ENCODE assay signal across 10 mouse cellular contexts in the genomic region with DNA sequence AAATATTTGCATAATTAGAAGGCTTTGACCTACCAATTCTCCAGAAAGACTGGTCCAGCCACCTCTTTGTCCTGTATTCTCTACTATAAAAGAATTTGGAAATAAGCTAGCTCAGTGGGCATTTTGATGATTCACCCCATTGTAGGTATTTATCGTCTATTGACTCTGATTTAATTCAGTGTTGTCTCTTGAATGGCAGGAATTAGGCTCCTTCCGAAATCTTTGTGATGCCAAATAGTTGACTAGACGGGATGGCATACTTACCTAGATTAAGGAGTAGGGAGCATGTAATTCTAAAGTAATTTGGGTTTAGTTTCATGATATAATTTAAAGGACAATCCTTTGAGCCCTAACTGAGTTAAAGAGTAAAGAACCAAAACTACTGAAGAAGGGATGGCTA. TPM values are rescaled to one million over a fixed set of nuclear protein-coding genes. Genes with fewer than 3 reads are reported as not detected.
DNase-seq lines count a peak whose midpoint lies in the region; ATAC-seq and TF ChIP-seq lines count a peak whose summit lies in the region.
"Had no signal": no experiment of that assay in that cellular context is flagged by ENCODE, and none has a peak within 500 bp of the region (broad histone marks: within the 10 kb centered on the region; RNA-seq: fewer than 3 reads in every experiment).

No protein-coding gene starts in this region.

- TF ChIP-seq CTCF in CH12.LX (conservative IDR thresholded peaks at IDR 0.05 in 1 of 2, IDR thresholded peaks at IDR 0.05 in 1 of 2; ENCODE audit: low read depth in 2 of 2, low read length in 2 of 2) = no peak
- no peak for TF ChIP-seq CTCF in liver, embryonic 14.5 days (IDR thresholded peaks at IDR 0.05; ENCODE audit: low read depth)

- in situ Hi-C loops in CH12.LX (cut with MboI; ENCODE audit: low pct_ligation_motif_present, low pct_unique_long_range_greater_than_20kb, low sequenced_read_pairs) = no loop called here

- H3K4me2 ChIP-seq in CH12.LX (ENCODE audit: insufficient read depth, low read depth, poor library complexity, severe bottlenecking) = peak overlapping the region; percentile 73
- peak overlapping the region; percentile 16; the same call in 1 of the 2 replicates for H3K4me2 ChIP-seq in forebrain, embryonic 15.5 days (replicated peaks)
- H3K4me2 ChIP-seq in liver, embryonic 14.5 days (ENCODE audit: low read depth) = peak overlapping the region; percentile 96

- no peak for TF ChIP-seq EP300 in CH12.LX (IDR thresholded peaks at IDR 0.05; ENCODE audit: low read length)
- TF ChIP-seq EP300 in liver, embryonic 14.5 days (IDR thresholded peaks at IDR 0.05; ENCODE audit: low read depth) = no peak

- peaks cover 59% of the 10 kb centered on the region for H3K4me1 ChIP-seq in heart, embryonic 10.5 days
- peaks cover 13 to 54% of the 10 kb centered on the region in 2 experiments for H3K4me1 ChIP-seq in CH12.LX (ENCODE audit: control insufficient read depth in 1 of 2, insufficient read depth in 2 of 2)
- peaks cover 25% of the 10 kb centered on the region for H3K4me1 ChIP-seq in forebrain, embryonic 15.5 days
- H3K4me1 ChIP-seq in liver, embryonic 14.5 days (replicated peaks; ENCODE audit: control insufficient read depth in 2 of 2, insufficient read depth in 2 of 2, low read length in 1 of 2) = peaks cover 34 to 35% of the 10 kb centered on the region in 2 experiments

- no peak for TF ChIP-seq POLR2A in CH12.LX (IDR thresholded peaks at IDR 0.05; ENCODE audit: low read depth, low read length)

- peaks cover 55% of the 10 kb centered on the region for H3K36me3 ChIP-seq in heart, embryonic 10.5 days
- peaks cover 30 to 56% of the 10 kb centered on the region in 2 experiments for H3K36me3 ChIP-seq in CH12.LX (replicated peaks in 1 of 2; ENCODE audit: control insufficient read depth in 1 of 2, insufficient read depth in 1 of 2, low read length in 1 of 2)
- H3K36me3 ChIP-seq in forebrain, embryonic 15.5 days = peaks cover 14% of the 10 kb centered on the region
- peaks cover 47% of the 10 kb centered on the region for H3K36me3 ChIP-seq in liver, embryonic 14.5 days (replicated peaks; ENCODE audit: control insufficient read depth, insufficient read depth, low read depth)

- peak overlapping the region; percentile 45; the same call in 1 of the 2 replicates for H3K9ac ChIP-seq in CH12.LX (ENCODE audit: insufficient read depth, low read depth)
- H3K9ac ChIP-seq in forebrain, embryonic 15.5 days (replicated peaks) = 0 out of 2 replicates have a peak overlapping the region, but pooled peaks have one; percentile 27
- H3K9ac ChIP-seq in liver, embryonic 14.5 days (replicated peaks) = peak overlapping the region; percentile 24; the same call in 1 of the 2 replicates

- dilution Hi-C loops in CH12.LX (cut with MboI; ENCODE audit: extremely low pct_ligation_motif_present, extremely low pct_unique_long_range_greater_than_20kb, low sequenced_read_pairs) = no loop called here

- H3K27me3 ChIP-seq in heart, embryonic 10.5 days (ENCODE audit: insufficient read depth, poor library complexity, severe bottlenecking) = 0 out of 2 replicates have a peak, but pooled peaks cover under 1% of the 10 kb centered on the region
- no peaks in the 10 kb centered on the region for H3K27me3 ChIP-seq in CH12.LX (replicated peaks)
- no peaks in the 10 kb centered on the region for H3K27me3 ChIP-seq in forebrain, embryonic 15.5 days
- no peaks in the 10 kb centered on the region for H3K27me3 ChIP-seq in liver, embryonic 14.5 days (ENCODE audit: control insufficient read depth, insufficient read depth, low read length)

- 84% methylated on average over 3 of the region's 3 CpGs for WGBS in heart, embryonic 10.5 days
- 45% methylated on average over 3 of the region's 3 CpGs for WGBS in forebrain, embryonic 15.5 days
- 65% methylated on average over 3 of the region's 3 CpGs for WGBS in liver, embryonic 14.5 days (ENCODE audit: insufficient replicate concordance)

- no peaks in the 10 kb centered on the region for H3K9me3 ChIP-seq in heart, embryonic 10.5 days
- no peaks in the 10 kb centered on the region for H3K9me3 ChIP-seq in CH12.LX (replicated peaks; ENCODE audit: low read length)
- no peaks in the 10 kb centered on the region for H3K9me3 ChIP-seq in forebrain, embryonic 15.5 days
- H3K9me3 ChIP-seq in liver, embryonic 14.5 days (ENCODE audit: control insufficient read depth, low read length) = no peaks in the 10 kb centered on the region

- 0 out of 2 replicates have a peak overlapping the region, but pooled peaks have one; percentile 10 for H3K27ac ChIP-seq in heart, embryonic 10.5 days
- H3K27ac ChIP-seq in CH12.LX (ENCODE audit: insufficient read depth, low read depth) = no peak overlapping the region
- H3K27ac ChIP-seq in forebrain, embryonic 15.5 days (replicated peaks) = no peak overlapping the region
- no peak overlapping the region for H3K27ac ChIP-seq in liver, embryonic 14.5 days

- no peak for TF ChIP-seq RAD21 in CH12.LX (IDR thresholded peaks at IDR 0.05; ENCODE audit: low read depth, low read length)

- H3K4me3 ChIP-seq in heart, embryonic 10.5 days = peak overlapping the region; percentile 92
- H3K4me3 ChIP-seq in CH12.LX (replicated peaks in 1 of 3; ENCODE audit: low read depth in 2 of 3, low read length in 2 of 3, poor library complexity in 1 of 3) = peak overlapping the region in 2 of 3 experiments; percentile 34 to 86
- H3K4me3 ChIP-seq in forebrain, embryonic 15.5 days = 0 out of 2 replicates have a peak overlapping the region, but pooled peaks have one; percentile 5
- peak overlapping the region; percentile 16 to 33; a peak in 3 of 4 replicates for H3K4me3 ChIP-seq in liver, embryonic 14.5 days (ENCODE audit: insufficient read depth in 1 of 2, low read depth in 2 of 2, low read length in 2 of 2)

- DNase-seq in heart, embryonic 10.5 days (ENCODE audit: low spot score) = no peak
- no peak for DNase-seq in heart, adult 18-20 months
- DNase-seq in CH12.LX (ENCODE audit: extremely low read depth) = no peak
- DNase-seq in liver, embryonic 14.5 days (ENCODE audit: low read depth in 3 of 3, low spot score in 3 of 3) = no peak
- DNase-seq in embryo, embryonic 9.5 days (ENCODE audit: extremely low spot score) = no peak
- no peak for DNase-seq in adrenal gland, adult (ENCODE audit: inconsistent age in 2 of 2, low spot score in 1 of 2)

- H3K79me2 ChIP-seq in CH12.LX (replicated peaks; ENCODE audit: control insufficient read depth, extremely low read depth, insufficient read depth, poor library complexity, severe bottlenecking) = peaks cover 73% of the 10 kb centered on the region

- ATAC-seq in forebrain, embryonic 15.5 days (replicated peaks) = no peak
- no peak for ATAC-seq in liver, embryonic 14.5 days (ENCODE audit: insufficient read depth)
- no peak for ATAC-seq in megakaryocyte progenitor cell, adult 5-6 weeks (replicated peaks; ENCODE audit: poor library complexity)

RNA-seq across cellular contexts. Expression of a gene that starts 2.5 kb away (rescaled TPM):
- 639 and 790 TPM in 2 replicates for polyA plus RNA-seq in heart, embryonic 10.5 days (2016; fragmentation: Nextera tagmentation; extraction: Ambion mirVana)
- 100 to 1,000 TPM; 462 to 532 TPM for total RNA-seq in heart, adult 18-20 months (2021)
- total RNA-seq in CH12.LX (2012; rRNA removed) = 1,257 and 1,396 TPM in 2 replicates
- 1,670 and 1,798 TPM in 2 replicates for total RNA-seq in CH12.LX (2014; rRNA removed)
- 1,330 and 1,397 TPM in 2 replicates for polyA plus RNA-seq in CH12.LX (2012; ENCODE audit: insufficient read length, low read depth)
- polyA plus RNA-seq in forebrain, embryonic 15.5 days (2015; fragmentation: Nextera tagmentation; extraction: Ambion mirVana) = 599 and 612 TPM in 2 replicates
- polyA plus RNA-seq in liver, embryonic 14.5 days (2012; rRNA removed) = 160 and 272 TPM in 2 replicates
- 519 and 530 TPM in 2 replicates for polyA plus RNA-seq in liver, embryonic 14.5 days (2014; fragmentation: Nextera tagmentation; extraction: Ambion mirVana)
- total RNA-seq in megakaryocyte progenitor cell, adult 5-6 weeks (2015) = 1,210 and 1,292 TPM in 2 replicates
- 2,424 and 2,528 TPM in 2 replicates for total RNA-seq in megakaryocyte progenitor cell, adult 5-6 weeks (2017)

RNA-seq across cellular contexts. Expression of a gene that starts 20.8 kb away (rescaled TPM):
- 403 and 465 TPM in 2 replicates for polyA plus RNA-seq in heart, embryonic 10.5 days (2016; fragmentation: Nextera tagmentation; extraction: Ambion mirVana)
- 100 to 1,000 TPM; 104 to 110 TPM for total RNA-seq in heart, adult 18-20 months (2021)
- total RNA-seq in CH12.LX (2012; rRNA removed) (124 and 176 TPM in 2 replicates), CH12.LX (2014; rRNA removed) (196 and 210 TPM in 2 replicates)
- polyA plus RNA-seq in CH12.LX (2012; ENCODE audit: insufficient read length, low read depth) = 247 and 274 TPM in 2 replicates
- 430 and 444 TPM in 2 replicates for polyA plus RNA-seq in forebrain, embryonic 15.5 days (2015; fragmentation: Nextera tagmentation; extraction: Ambion mirVana)
- 20.9 and 40.1 TPM in 2 replicates for polyA plus RNA-seq in liver, embryonic 14.5 days (2012; rRNA removed)
- 233 and 244 TPM in 2 replicates for polyA plus RNA-seq in liver, embryonic 14.5 days (2014; fragmentation: Nextera tagmentation; extraction: Ambion mirVana)
- 247 and 270 TPM in 2 replicates for total RNA-seq in megakaryocyte progenitor cell, adult 5-6 weeks (2015)
- 310 and 351 TPM in 2 replicates for total RNA-seq in megakaryocyte progenitor cell, adult 5-6 weeks (2017)

RNA-seq across cellular contexts. Expression of a gene that starts 23.0 kb away (rescaled TPM):
- 66.7 and 80.5 TPM in 2 replicates for polyA plus RNA-seq in heart, embryonic 10.5 days (2016; fragmentation: Nextera tagmentation; extraction: Ambion mirVana)
- 1 to 10 TPM; 1.5 to 2.2 TPM for total RNA-seq in heart, adult 18-20 months (2021)
- total RNA-seq in CH12.LX (2012; rRNA removed) (69.5 and 79.6 TPM in 2 replicates), CH12.LX (2014; rRNA removed) (151 and 171 TPM in 2 replicates)
- polyA plus RNA-seq in CH12.LX (2012; ENCODE audit: insufficient read length, low read depth) = 101 and 102 TPM in 2 replicates
- polyA plus RNA-seq in forebrain, embryonic 15.5 days (2015; fragmentation: Nextera tagmentation; extraction: Ambion mirVana) = 61.6 and 62.3 TPM in 2 replicates
- polyA plus RNA-seq in liver, embryonic 14.5 days (2012; rRNA removed) = 26.3 and 42.0 TPM in 2 replicates
- 78.2 and 84.1 TPM in 2 replicates for polyA plus RNA-seq in liver, embryonic 14.5 days (2014; fragmentation: Nextera tagmentation; extraction: Ambion mirVana)
- 109 and 117 TPM in 2 replicates for total RNA-seq in megakaryocyte progenitor cell, adult 5-6 weeks (2015)
- 116 and 131 TPM in 2 replicates for total RNA-seq in megakaryocyte progenitor cell, adult 5-6 weeks (2017)

RNA-seq across cellular contexts. Expression of a gene that starts 30.5 kb away (rescaled TPM):
- not detected in 2 replicates for polyA plus RNA-seq in heart, embryonic 10.5 days (2016; fragmentation: Nextera tagmentation; extraction: Ambion mirVana)
- total RNA-seq in heart, adult 18-20 months (2021) = not detected
- total RNA-seq in CH12.LX (2012; rRNA removed) = 0.08 TPM in 1 of 2 replicates, not detected in the other
- not detected in 2 replicates for total RNA-seq in CH12.LX (2014; rRNA removed)
- polyA plus RNA-seq in CH12.LX (2012; ENCODE audit: insufficient read length, low read depth) = not detected in 2 replicates
- polyA plus RNA-seq in forebrain, embryonic 15.5 days (2015; fragmentation: Nextera tagmentation; extraction: Ambion mirVana) = not detected in 2 replicates
- not detected in 2 replicates for polyA plus RNA-seq in liver, embryonic 14.5 days (2012; rRNA removed)
- polyA plus RNA-seq in liver, embryonic 14.5 days (2014; fragmentation: Nextera tagmentation; extraction: Ambion mirVana) = not detected in 2 replicates
- not detected in 2 replicates for total RNA-seq in megakaryocyte progenitor cell, adult 5-6 weeks (2015)
- total RNA-seq in megakaryocyte progenitor cell, adult 5-6 weeks (2017) = not detected in 2 replicates
- total RNA-seq: layer of hippocampus, adult 8-10 months had no signal
- polyA plus RNA-seq: brain, embryonic 14.5 days had no signal

RNA-seq across cellular contexts. Expression of a gene that starts 45.2 kb away (rescaled TPM):
- 3,536 and 4,735 TPM in 2 replicates for polyA plus RNA-seq in heart, embryonic 10.5 days (2016; fragmentation: Nextera tagmentation; extraction: Ambion mirVana)
- 1,000 to 10,000 TPM; 8,639 to 9,190 TPM for total RNA-seq in heart, adult 18-20 months (2021)
- total RNA-seq in CH12.LX (2012; rRNA removed) (1,695 and 1,781 TPM in 2 replicates), CH12.LX (2014; rRNA removed) (1,737 and 1,775 TPM in 2 replicates)
- 1,504 and 1,607 TPM in 2 replicates for polyA plus RNA-seq in CH12.LX (2012; ENCODE audit: insufficient read length, low read depth)
- polyA plus RNA-seq in forebrain, embryonic 15.5 days (2015; fragmentation: Nextera tagmentation; extraction: Ambion mirVana) = 2,026 and 2,088 TPM in 2 replicates
- 910 and 999 TPM in 2 replicates for polyA plus RNA-seq in liver, embryonic 14.5 days (2012; rRNA removed)
- 1,823 and 1,877 TPM in 2 replicates for polyA plus RNA-seq in liver, embryonic 14.5 days (2014; fragmentation: Nextera tagmentation; extraction: Ambion mirVana)
- total RNA-seq in megakaryocyte progenitor cell, adult 5-6 weeks (2015) = 1,546 and 1,583 TPM in 2 replicates
- total RNA-seq in megakaryocyte progenitor cell, adult 5-6 weeks (2017) = 2,698 and 2,700 TPM in 2 replicates

Comparison
In these comparisons a context has a peak if more than half of its experiments do, and no peak if none do; other contexts are left out.
1. H3K4me3 ChIP-seq: peak in every context shown above with its lines; median percentile 92 in heart, embryonic 10.5 days; 60 in CH12.LX; 24 in liver, embryonic 14.5 days; 5 in forebrain, embryonic 15.5 days.
2. H3K4me2 ChIP-seq: peak in every context shown above with its lines; median percentile 96 in liver, embryonic 14.5 days; 73 in CH12.LX; 16 in forebrain, embryonic 15.5 days.